Mouse (Mus musculus) lung, embryonic 16.5 days (tissue): Measurements from ENCODE around the gene Cldn7. TPM values are rescaled to one million over a fixed set of nuclear protein-coding genes. Genes with fewer than 3 reads are reported as not detected.

Source experiments
- ATAC-seq: fragments of 200-750 bp; cut with Nextera tagmentation; 2 replicates; pipeline ENCODE4 v1.8.0; 2017; ENCODE audit warnings: low read depth, mild to moderate bottlenecking, moderate library complexity
- H3K27ac ChIP-seq: fragments of 300-500 bp; sonication (generic); 2 replicates; pipeline ENCODE4 v1.5.1; 2014; ENCODE audit warnings: mild to moderate bottlenecking, control low read depth, low read length
- H3K27me3 ChIP-seq: fragments of 300-500 bp; sonication (generic); 2 replicates; pipeline ENCODE4 v1.6.1; 2014; ENCODE audit warnings: low read depth, low read length, mixed read lengths; ENCODE audit not compliant: control insufficient read depth, insufficient read depth
- H3K36me3 ChIP-seq: fragments of 300-500 bp; sonication (generic); 2 replicates; pipeline ENCODE4 v1.6.1; 2014; ENCODE audit warnings: low read length; ENCODE audit not compliant: control insufficient read depth, insufficient read depth
- H3K4me1 ChIP-seq: fragments of 300-500 bp; sonication (generic); replicated peaks from 2 replicates; pipeline ENCODE4 v1.6.1; 2014; ENCODE audit warnings: low read length, mixed read lengths; ENCODE audit not compliant: control insufficient read depth, insufficient read depth
- H3K4me2 ChIP-seq: fragments of 300-500 bp; sonication (generic); 2 replicates; pipeline ENCODE4 v1.6.1; 2014; ENCODE audit warnings: low read depth, low read length, control low read depth
- H3K4me3 ChIP-seq: fragments of 300-500 bp; sonication (generic); 2 replicates; pipeline ENCODE4 v1.5.1; 2014; ENCODE audit warnings: mild to moderate bottlenecking, low read length, control low read depth
- H3K9ac ChIP-seq: fragments of 300-500 bp; sonication (generic); 2 replicates; pipeline ENCODE4 v1.6.1; 2014; ENCODE audit warnings: low read length, control low read depth
- H3K9me3 ChIP-seq: fragments of 300-500 bp; sonication (generic); 2 replicates; pipeline ENCODE4 v1.6.1; 2016; ENCODE audit warnings: low read length; ENCODE audit not compliant: control insufficient read depth
- WGBS: fragments of 180-500 bp; shearing (Covaris S2); extraction: QIAGEN DNeasy Blood & Tissue Kit; methylation state at CpG from one replicate; pipeline ENCODE4 v1.1.7; 2014; 5-methylcytosine and 5-hydroxymethylcytosine counted together
- polyA plus RNA-seq: library from polyadenylated mRNA; unstranded; fragments of >200 nt; fragmentation: Nextera tagmentation; extraction: Ambion mirVana; gene quantifications from 2 replicates; pipeline ENCODE4 v1.2.1, GENCODE M21; 2015

Gene Cldn7
- polyA plus RNA-seq, 1 experiment from 2014 or later, result 172 TPM

DNA sequence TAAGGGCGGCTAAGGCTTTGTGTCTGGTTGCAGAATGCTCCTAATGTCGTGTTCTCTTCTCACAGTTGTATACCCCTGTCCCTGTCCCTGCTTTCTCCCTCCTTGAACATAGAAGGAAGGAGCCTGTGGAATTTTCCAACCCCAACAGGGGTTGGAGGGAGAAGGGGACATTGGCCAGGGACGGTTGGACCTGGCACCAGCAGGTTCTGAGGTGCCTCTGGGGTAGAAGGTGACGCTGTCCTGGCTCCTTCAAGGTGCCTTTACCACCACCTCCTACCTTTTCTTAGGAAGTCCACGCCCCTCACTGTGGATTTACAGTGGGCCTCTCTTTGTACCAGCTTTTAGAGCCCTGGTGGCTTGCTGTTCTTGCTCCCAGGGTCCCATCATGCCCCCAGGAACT lies 26.7 kb upstream of the Cldn7 start:
- WGBS, result 64% methylated on average over 5 of the region's 5 CpGs
- Histone ChIP-seq H3K9ac (no peak overlapping the region), H3K27me3 (peaks cover 19% of the 10 kb centered on the region), H3K4me1 (peaks cover 20% of the 10 kb centered on the region), H3K9me3 (no peaks in the 10 kb centered on the region), H3K4me3 (no peak overlapping the region), H3K27ac (no peak overlapping the region), H3K4me2 (no peak overlapping the region), H3K36me3 (no peaks in the 10 kb centered on the region)
- ATAC-seq, result no peak

DNA sequence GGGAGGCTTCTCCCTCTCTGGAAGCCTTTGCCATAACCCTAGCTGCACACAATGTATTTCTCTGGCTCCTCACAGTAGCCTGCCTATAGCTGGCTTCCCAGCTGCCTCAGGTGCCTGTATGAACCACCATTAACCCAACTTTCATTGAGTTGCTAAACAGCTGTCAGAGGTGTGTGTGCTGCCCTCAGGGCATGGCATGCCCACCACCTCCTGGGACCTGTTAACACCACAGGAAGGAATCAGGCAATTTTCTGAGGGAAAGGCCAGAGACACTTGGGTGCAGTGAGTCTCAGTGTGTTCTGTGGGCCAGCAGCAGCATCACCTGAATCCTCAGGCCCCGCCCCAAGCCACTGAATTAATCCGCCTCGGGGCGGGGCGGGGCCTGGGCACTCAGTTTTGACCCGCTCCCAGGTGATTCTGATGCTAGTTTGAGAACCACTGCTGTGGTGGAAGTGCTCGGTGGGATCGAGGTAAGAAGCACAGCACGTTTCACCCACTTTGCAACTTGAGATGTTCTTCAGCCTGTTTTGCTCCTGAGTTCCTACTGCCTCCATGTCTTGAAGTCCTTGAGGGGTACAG lies 26.1 kb upstream of the Cldn7 start:
- Histone ChIP-seq H3K27me3 (peaks cover 19% of the 10 kb centered on the region), H3K4me2 (no peak overlapping the region), H3K36me3 (no peaks in the 10 kb centered on the region), H3K4me1 (peaks cover 20% of the 10 kb centered on the region), H3K4me3 (no peak overlapping the region), H3K9me3 (no peaks in the 10 kb centered on the region), H3K27ac (no peak overlapping the region), H3K9ac (no peak overlapping the region)
- no peak for ATAC-seq
- WGBS, result 32% methylated on average over 9 of the region's 9 CpGs

DNA sequence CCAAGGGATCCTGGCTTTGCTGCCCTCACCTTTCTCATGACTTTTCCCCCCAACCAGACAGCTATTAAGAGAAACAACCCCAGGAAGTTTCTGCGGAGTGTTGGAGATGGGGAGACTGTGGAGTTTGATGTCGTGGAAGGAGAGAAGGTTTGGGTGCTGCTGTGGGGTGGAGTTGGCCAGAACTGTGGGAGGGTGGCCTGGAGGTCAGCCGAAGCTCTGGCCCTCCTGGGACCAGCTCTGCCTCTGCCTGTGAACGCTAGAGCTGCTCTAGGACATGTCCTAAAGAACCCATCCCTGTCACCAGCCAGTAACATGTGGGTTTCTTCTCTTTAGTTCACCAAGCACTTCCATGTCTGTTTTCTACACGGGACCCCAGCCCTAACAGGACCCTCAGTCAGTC lies 25.4 kb upstream of the Cldn7 start:
- WGBS, result 61% methylated on average over 5 of the region's 5 CpGs
- H3K9ac ChIP-seq, result no peak overlapping the region
- no peak overlapping the region for H3K4me2 ChIP-seq
- no peak for ATAC-seq
- no peak overlapping the region for H3K27ac ChIP-seq
- peaks cover 20% of the 10 kb centered on the region for H3K4me1 ChIP-seq
- peaks cover 19% of the 10 kb centered on the region for H3K27me3 ChIP-seq
- H3K4me3 ChIP-seq, result no peak overlapping the region
- no peaks in the 10 kb centered on the region for H3K36me3 ChIP-seq
- no peaks in the 10 kb centered on the region for H3K9me3 ChIP-seq

DNA sequence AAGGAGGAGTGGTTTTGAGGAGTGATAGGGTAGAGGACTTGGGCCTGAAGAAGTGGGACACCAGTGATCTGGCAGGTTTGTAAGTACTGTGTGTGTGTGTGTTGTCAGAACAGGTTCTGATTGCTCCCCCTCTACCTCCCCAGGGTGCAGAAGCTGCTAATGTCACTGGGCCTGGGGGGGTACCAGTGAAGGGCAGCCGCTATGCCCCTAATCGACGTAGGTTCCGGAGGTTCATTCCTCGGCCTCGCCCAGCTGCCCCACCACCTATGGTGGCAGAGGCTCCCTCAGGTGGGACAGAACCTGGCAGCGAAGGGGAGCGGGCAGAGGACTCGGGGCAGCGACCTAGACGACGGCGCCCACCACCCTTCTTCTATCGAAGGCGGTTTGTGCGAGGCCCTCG lies 24.8 kb upstream of the Cldn7 start:
- Histone ChIP-seq H3K36me3 (0 out of 2 replicates have a peak, but pooled peaks cover 2% of the 10 kb centered on the region), H3K27me3 (peaks cover 16% of the 10 kb centered on the region), H3K4me3 (no peak overlapping the region), H3K9me3 (no peaks in the 10 kb centered on the region), H3K27ac (no peak overlapping the region), H3K4me2 (no peak overlapping the region), H3K4me1 (peaks cover 14% of the 10 kb centered on the region), H3K9ac (no peak overlapping the region)
- no peak for ATAC-seq
- WGBS, result 93% methylated on average over 17 of the region's 17 CpGs

DNA sequence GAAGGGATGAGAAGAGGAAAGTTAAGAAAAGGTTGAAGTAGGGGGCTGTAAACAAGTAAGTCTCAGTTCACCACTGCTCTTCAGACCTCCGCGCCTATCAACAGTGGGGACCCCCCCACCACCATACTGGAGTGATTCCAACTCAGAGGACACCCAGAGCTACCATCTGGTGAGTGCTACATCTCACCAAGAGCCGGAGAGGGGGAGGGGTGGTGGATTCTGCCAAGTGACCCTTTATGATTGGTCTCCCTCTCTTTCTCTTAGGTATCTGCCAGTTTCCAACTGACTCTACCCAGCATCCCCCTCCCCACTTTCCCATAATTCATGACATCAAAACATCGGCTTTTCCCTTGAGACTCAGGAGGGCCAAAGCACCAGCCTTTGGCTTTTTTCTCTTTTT lies 23.6 kb upstream of the Cldn7 start:
- Histone ChIP-seq H3K4me1 (peaks cover 13% of the 10 kb centered on the region), H3K4me2 (no peak overlapping the region), H3K27ac (no peak overlapping the region), H3K9ac (no peak overlapping the region), H3K9me3 (no peaks in the 10 kb centered on the region), H3K27me3 (peaks cover 12% of the 10 kb centered on the region), H3K36me3 (0 out of 2 replicates have a peak, but pooled peaks cover 2% of the 10 kb centered on the region), H3K4me3 (no peak overlapping the region)
- WGBS, result 74% methylated on average over 4 of the region's 4 CpGs
- ATAC-seq, result no peak

DNA sequence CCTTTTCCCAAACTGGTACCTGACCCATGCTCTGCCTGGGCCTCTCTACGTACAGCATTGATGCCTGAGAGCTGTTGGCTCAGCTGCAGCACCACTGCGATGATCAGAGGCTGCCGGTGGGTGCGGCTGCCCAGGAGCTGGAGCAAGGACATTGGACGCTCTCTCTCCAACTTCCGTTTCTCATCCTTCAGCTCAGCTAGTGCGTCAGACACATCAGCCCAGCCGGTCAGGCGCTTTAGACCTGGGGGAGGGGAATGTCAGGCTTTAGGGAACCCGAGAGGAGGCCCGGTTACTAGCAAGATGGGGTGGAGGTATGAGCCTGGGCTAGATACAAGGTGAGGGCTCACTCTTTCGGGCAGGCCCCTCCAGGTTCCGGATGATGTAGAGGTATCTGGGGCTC lies 19.4 kb upstream of the Cldn7 start:
- 0 out of 2 replicates have a peak, but pooled peaks cover 2% of the 10 kb centered on the region for H3K36me3 ChIP-seq
- no peak overlapping the region for H3K4me2 ChIP-seq
- WGBS, result 68% methylated on average over 13 of the region's 13 CpGs
- ATAC-seq, result no peak
- no peaks in the 10 kb centered on the region for H3K27me3 ChIP-seq
- H3K9me3 ChIP-seq, result no peaks in the 10 kb centered on the region
- H3K4me1 ChIP-seq, result peaks cover 19% of the 10 kb centered on the region
- H3K9ac ChIP-seq, result no peak overlapping the region
- H3K27ac ChIP-seq, result no peak overlapping the region
- no peak overlapping the region for H3K4me3 ChIP-seq

DNA sequence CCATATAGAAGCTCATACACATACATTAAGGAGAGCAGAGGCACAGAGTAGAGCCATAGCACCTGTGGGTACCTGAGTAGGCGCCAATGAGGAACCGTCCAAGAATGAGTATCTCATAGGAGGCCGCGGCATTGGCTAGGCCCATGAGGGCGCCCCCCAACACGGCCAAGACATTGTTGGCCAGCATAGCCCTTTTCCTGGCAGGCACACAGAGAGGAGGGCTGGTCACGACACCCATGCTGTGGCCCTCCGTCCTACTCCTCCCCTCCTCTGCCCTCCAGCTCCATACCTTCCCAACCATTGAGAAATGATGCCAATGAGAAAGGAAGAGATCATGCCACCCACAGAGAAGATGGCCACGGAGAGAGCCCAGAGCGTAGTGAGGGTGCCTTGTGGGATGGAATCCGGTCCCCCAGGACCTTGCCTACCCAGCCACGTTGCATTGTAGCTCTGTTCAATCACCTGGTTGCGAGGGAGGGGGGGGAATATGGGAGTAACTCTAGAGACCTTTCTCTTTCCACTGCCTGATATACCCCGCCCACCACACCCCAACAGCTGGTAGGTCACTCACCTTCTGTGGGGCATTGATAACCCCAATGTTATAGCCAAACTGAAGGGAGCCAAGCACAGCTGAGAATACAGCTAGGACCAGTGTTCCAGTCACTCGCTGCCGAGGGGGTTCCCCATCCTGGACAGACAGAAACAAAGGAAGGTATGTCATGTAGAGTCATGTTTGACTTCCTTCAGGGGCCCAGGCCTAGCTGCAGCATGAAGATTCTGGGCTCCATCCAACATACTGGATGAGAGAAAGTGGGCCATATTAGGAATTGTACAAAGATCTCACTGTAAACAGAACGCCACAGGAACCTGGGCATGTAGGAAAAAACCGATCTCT lies 18.3 kb upstream of the Cldn7 start:
- no peak for ATAC-seq
- Histone ChIP-seq H3K27ac (no peak overlapping the region), H3K9ac (no peak overlapping the region), H3K4me1 (peaks cover 19% of the 10 kb centered on the region), H3K36me3 (0 out of 2 replicates have a peak, but pooled peaks cover 2% of the 10 kb centered on the region), H3K27me3 (no peaks in the 10 kb centered on the region), H3K9me3 (no peaks in the 10 kb centered on the region), H3K4me3 (no peak overlapping the region), H3K4me2 (peak overlapping the region; percentile 80; the same call in 1 of the 2 replicates)
- 84% methylated on average over 18 of the region's 18 CpGs for WGBS

DNA sequence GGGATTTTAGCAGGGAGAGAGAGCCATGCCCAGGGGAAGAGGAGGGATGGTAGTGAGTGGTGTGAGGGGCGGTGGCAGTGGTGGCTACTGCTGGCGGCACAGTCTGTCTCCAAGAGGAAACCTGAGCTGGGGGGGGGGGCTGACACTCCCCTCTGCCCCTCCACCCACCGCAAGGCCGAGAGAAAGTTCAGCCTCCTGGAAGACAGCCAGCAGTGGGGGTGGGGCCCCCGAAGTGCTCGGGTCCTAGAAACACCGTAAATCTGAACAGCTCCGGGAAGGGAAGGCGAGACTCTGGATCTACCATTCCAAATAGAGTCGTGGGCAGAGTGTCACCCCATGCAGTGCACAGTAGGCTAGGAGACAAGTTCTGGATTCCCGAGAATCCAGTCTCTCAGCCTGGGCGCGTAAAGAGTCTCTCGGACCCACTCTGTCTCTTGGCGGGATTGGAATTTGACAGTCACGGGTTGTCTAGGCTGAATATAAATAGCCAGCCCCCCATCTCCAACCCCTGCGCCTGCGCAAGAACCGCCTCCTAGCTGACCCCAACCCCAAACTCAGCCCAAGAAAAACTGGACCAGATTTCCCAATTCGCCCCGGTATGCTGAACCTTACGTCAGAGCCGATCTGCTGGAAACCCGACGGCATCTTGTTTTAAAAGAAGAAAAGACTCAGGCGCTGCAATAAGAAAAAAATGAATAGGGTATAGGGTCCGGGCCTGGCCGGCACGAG lies 17.1 kb upstream of the Cldn7 start:
- H3K27me3 ChIP-seq, result no peaks in the 10 kb centered on the region
- peak overlapping the region; percentile 66 for H3K9ac ChIP-seq
- H3K4me2 ChIP-seq, result peak overlapping the region; percentile 80
- no peaks in the 10 kb centered on the region for H3K9me3 ChIP-seq
- peak; percentile 59 for ATAC-seq
- peak overlapping the region; percentile 61 for H3K4me3 ChIP-seq
- H3K27ac ChIP-seq, result peak overlapping the region; percentile 87
- under 1% methylated on average over 29 of the region's 29 CpGs for WGBS
- H3K4me1 ChIP-seq, result peaks cover 19% of the 10 kb centered on the region
- H3K36me3 ChIP-seq, result 0 out of 2 replicates have a peak, but pooled peaks cover 2% of the 10 kb centered on the region
